Mouse (Mus musculus) MEL (cell line): ENCODE measurements around the gene Sdha.

ENCODE experiments used
- BHLHE40 ChIP-seq: IDR thresholded peaks from 2 replicates; pipeline ENCODE4 v1.6.1; 2012; ENCODE audit warnings: low read depth, mild to moderate bottlenecking, inconsistent platforms, low read length, improper control_type of control experiment, borderline replicate concordance
- CTCF ChIP-seq, 3 experiments: IDR thresholded peaks in 2 of 3; conservative IDR thresholded peaks in 1 of 3; 2 replicates each; pipeline ENCODE4 v1.5.1; 2011 to 2012; ENCODE audit warnings: low read length in 3 of 3, low read depth in 2 of 3, mild to moderate bottlenecking in 2 of 3, improper control_type of control experiment in 1 of 3, inconsistent platforms in 1 of 3, mixed read lengths in 1 of 3, moderate library complexity in 1 of 3; ENCODE audit not compliant: control insufficient read depth in 1 of 3, insufficient read depth in 1 of 3, poor library complexity in 1 of 3, severe bottlenecking in 1 of 3
- EP300 ChIP-seq, 2 experiments: IDR thresholded peaks; 2 replicates each; pipeline ENCODE4 v1.6.1; 2011; ENCODE audit warnings: improper control_type of control experiment in 2 of 2, low read length in 2 of 2, low read depth in 1 of 2, mild to moderate bottlenecking in 1 of 2
- NRF1 ChIP-seq: IDR thresholded peaks from 2 replicates; pipeline ENCODE4 v1.6.1; 2014; ENCODE audit warnings: low read depth, mild to moderate bottlenecking, inconsistent platforms, low read length, improper control_type of control experiment, moderate library complexity; ENCODE audit not compliant: poor library complexity, insufficient read depth, severe bottlenecking
- TAL1 ChIP-seq: IDR thresholded peaks from 2 replicates; pipeline ENCODE4 v1.6.1; 2012; ENCODE audit warnings: mild to moderate bottlenecking, inconsistent platforms, low read length, moderate library complexity, mixed read lengths
- ZC3H11A ChIP-seq: IDR thresholded peaks from 2 replicates; pipeline ENCODE4 v1.6.1; 2012; ENCODE audit warnings: low read depth, mild to moderate bottlenecking, inconsistent platforms, low read length, improper control_type of control experiment
- ZNF384 ChIP-seq: IDR thresholded peaks from 2 replicates; pipeline ENCODE4 v1.6.1; 2012; ENCODE audit warnings: low read depth, mild to moderate bottlenecking, inconsistent platforms, low read length, improper control_type of control experiment

DNA sequence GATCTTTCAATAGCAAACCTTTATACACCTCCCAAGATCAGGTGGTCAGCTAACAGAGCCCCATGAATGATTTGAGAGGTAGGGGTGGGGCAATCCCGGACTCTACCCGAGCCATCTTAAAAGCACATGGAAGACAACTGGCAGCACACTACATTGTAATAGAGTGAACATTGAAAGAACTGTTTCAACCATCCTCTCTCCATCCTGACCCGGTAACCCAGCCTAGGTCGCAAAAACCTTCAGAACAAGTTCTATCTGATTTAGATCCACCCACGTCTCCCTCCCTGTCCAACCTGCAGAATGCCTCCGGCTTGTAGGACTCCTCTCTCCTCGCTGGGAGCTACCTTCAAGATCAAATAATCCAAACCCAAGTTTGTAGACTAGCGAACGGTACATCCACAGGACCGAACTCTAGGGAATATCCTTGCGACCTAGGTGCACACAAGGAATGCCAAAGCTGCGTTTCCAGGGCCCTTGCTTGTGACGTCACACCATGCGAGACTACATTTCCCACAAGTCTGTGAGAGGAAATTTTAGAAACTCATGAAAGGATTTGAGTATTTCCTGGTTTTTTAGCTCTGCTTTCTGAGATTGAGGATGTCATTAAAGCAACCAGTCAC lies 40.4 kb upstream of the Sdha start, which contains the start of gene Zfp72:
- TF ChIP-seq TAL1 (no peak), CTCF (IDR thresholded peaks at IDR 0.05 in 2 of 3, conservative IDR thresholded peaks at IDR 0.05 in 1 of 3; ENCODE audit: control insufficient read depth in 1 of 3, insufficient read depth in 1 of 3, low read depth in 2 of 3, low read length in 3 of 3, poor library complexity in 1 of 3, severe bottlenecking in 1 of 3) (no peak), ZNF384 (no peak), EP300 (IDR thresholded peaks at IDR 0.05; ENCODE audit: low read depth in 1 of 2, low read length in 2 of 2) (no peak), BHLHE40 (no peak), ZC3H11A (no peak), NRF1 (no peak)
